Mouse (Mus musculus) embryo, embryonic 11 days (tissue): Measurements from ENCODE around the gene Pmf1.

ENCODE experiments used
- DNase-seq: peaks from one replicate; pipeline ENCODE4 v3.0.0-alpha.2; 2015

Gene Pmf1

GRCm38 (mm10) chr3:88350732-88351131 lies 59.4 kb downstream of the Pmf1 start:
- DNase-seq, result no peak
